Comparison of ENCODE assay signal across 23 mouse cellular contexts in the genomic region with DNA sequence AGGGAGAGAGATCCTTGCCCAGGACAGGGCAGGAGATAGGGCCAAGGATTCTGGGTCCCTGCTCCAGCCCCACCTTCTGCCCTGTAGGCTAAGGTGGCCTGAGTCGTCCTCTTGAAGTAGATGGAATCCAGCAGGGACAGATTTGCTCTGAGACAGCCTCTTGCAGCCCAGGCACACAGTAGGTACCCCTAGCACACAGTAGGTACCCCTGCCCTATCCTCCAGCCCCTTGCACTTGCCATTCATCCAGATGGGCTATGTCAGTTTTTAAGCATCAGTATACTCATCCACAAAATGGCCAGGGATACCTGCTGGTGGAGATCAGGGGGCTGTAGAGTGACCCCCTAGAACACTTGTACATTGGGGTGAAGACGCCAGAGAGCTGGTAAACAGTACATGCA. TPM values are rescaled to one million over a fixed set of nuclear protein-coding genes. Genes with fewer than 3 reads are reported as not detected.
"Had no signal": no experiment of that assay in that cellular context is flagged by ENCODE, and none has a peak within 500 bp of the region (broad histone marks: within the 10 kb centered on the region; RNA-seq: fewer than 3 reads in every experiment).

No protein-coding gene starts in this region.

- H3K36me3 ChIP-seq: liver, embryonic 15.5 days had no signal

- H3K4me3 ChIP-seq: liver, embryonic 15.5 days; lung, embryonic 15.5 days; megakaryocyte, embryonic 14.5 days; midbrain, embryonic 12.5 days; neural tube, embryonic 13.5 days had no signal

- H3K9ac ChIP-seq: liver, embryonic 15.5 days; liver, postnatal 0 days; lung, embryonic 15.5 days; midbrain, embryonic 12.5 days; neural tube, embryonic 13.5 days had no signal

- ATAC-seq: liver, postnatal 0 days; lung, postnatal 0 days; midbrain, embryonic 16.5 days had no signal

- H3K4me2 ChIP-seq: liver, embryonic 15.5 days; lung, embryonic 15.5 days; midbrain, embryonic 12.5 days; neural tube, embryonic 13.5 days had no signal

- H3K4me1 ChIP-seq: liver, embryonic 15.5 days; lung, embryonic 15.5 days had no signal

- DNase-seq: liver, postnatal 0 days; lung, adult 2 months; lung, postnatal 14 days; lung, postnatal 36 days; midbrain, embryonic 14.5 days; retina, postnatal 1 day; right cerebral cortex, adult 18-20 months; right cerebral cortex, postnatal 25 days; right cerebral cortex, postnatal 4 days; spleen, adult 18-20 months; thymus, adult 18-20 months; thymus, postnatal 14 days; thymus, postnatal 36 days had no signal

- H3K27me3 ChIP-seq: liver, embryonic 15.5 days; lung, embryonic 15.5 days; neural tube, embryonic 13.5 days had no signal

- H3K9me3 ChIP-seq: liver, embryonic 15.5 days; lung, embryonic 15.5 days; megakaryocyte, embryonic 14.5 days; midbrain, embryonic 12.5 days; neural tube, embryonic 13.5 days had no signal

- H3K27ac ChIP-seq: liver, embryonic 15.5 days; lung, embryonic 15.5 days; macrophage; midbrain, embryonic 12.5 days; neural tube, embryonic 13.5 days had no signal

RNA-seq across cellular contexts. Expression of a gene that starts 41.0 kb away (rescaled TPM):
- total RNA-seq: megakaryocyte progenitor cell, adult 5-6 weeks; neutrophil, adult 5-6 weeks had no signal
- polyA plus RNA-seq: macrophage had no signal
